Mouse (Mus musculus) intestine, embryonic 15.5 days (tissue): Measurements from ENCODE around the gene Jdp2. TPM values are rescaled to one million over a fixed set of nuclear protein-coding genes. Genes with fewer than 3 reads are reported as not detected.

Experiments used
- ATAC-seq: fragments of 200-750 bp; cut with Nextera tagmentation; 2 replicates; pipeline ENCODE4 v1.8.0; 2017; ENCODE audit warnings: moderate TSS enrichment, moderate library complexity
- H3K27ac ChIP-seq: fragments of 300-500 bp; sonication (generic); 2 replicates; pipeline ENCODE4 v1.5.1; 2015; ENCODE audit warnings: mild to moderate bottlenecking, inconsistent platforms
- H3K27me3 ChIP-seq: fragments of 300-500 bp; sonication (generic); replicated peaks from 2 replicates; pipeline ENCODE4 v1.6.1; 2015; ENCODE audit warnings: inconsistent platforms
- H3K36me3 ChIP-seq: fragments of 300-500 bp; sonication (generic); 2 replicates; pipeline ENCODE4 v1.6.1; 2015; ENCODE audit warnings: inconsistent platforms
- H3K4me1 ChIP-seq: fragments of 300-500 bp; sonication (generic); replicated peaks from 2 replicates; pipeline ENCODE4 v1.6.1; 2015; ENCODE audit warnings: inconsistent platforms
- H3K4me2 ChIP-seq: fragments of 300-500 bp; sonication (generic); replicated peaks from 2 replicates; pipeline ENCODE4 v1.6.1; 2015; ENCODE audit warnings: mild to moderate bottlenecking, inconsistent platforms
- H3K4me3 ChIP-seq: fragments of 300-500 bp; sonication (generic); replicated peaks from 2 replicates; pipeline ENCODE4 v1.5.1; 2015; ENCODE audit warnings: inconsistent platforms
- H3K9ac ChIP-seq: fragments of 300-500 bp; sonication (generic); 2 replicates; pipeline ENCODE4 v1.6.1; 2015; ENCODE audit warnings: inconsistent platforms
- H3K9me3 ChIP-seq: fragments of 300-500 bp; sonication (generic); 2 replicates; pipeline ENCODE4 v1.6.1; 2016; ENCODE audit warnings: inconsistent platforms
- WGBS: fragments of 180-500 bp; shearing (Covaris S2); methylation state at CpG from one replicate; pipeline ENCODE4 v1.1.7; 2015; 5-methylcytosine and 5-hydroxymethylcytosine counted together
- polyA plus RNA-seq: library from polyadenylated mRNA; unstranded; fragments of >200 nt; fragmentation: Nextera tagmentation; extraction: Ambion mirVana; gene quantifications from 2 replicates; pipeline ENCODE4 v1.2.1, GENCODE M21; 2015

Jdp2 gene
- polyA plus RNA-seq, 1 experiment from 2014 or later, result 0.74 TPM

DNA sequence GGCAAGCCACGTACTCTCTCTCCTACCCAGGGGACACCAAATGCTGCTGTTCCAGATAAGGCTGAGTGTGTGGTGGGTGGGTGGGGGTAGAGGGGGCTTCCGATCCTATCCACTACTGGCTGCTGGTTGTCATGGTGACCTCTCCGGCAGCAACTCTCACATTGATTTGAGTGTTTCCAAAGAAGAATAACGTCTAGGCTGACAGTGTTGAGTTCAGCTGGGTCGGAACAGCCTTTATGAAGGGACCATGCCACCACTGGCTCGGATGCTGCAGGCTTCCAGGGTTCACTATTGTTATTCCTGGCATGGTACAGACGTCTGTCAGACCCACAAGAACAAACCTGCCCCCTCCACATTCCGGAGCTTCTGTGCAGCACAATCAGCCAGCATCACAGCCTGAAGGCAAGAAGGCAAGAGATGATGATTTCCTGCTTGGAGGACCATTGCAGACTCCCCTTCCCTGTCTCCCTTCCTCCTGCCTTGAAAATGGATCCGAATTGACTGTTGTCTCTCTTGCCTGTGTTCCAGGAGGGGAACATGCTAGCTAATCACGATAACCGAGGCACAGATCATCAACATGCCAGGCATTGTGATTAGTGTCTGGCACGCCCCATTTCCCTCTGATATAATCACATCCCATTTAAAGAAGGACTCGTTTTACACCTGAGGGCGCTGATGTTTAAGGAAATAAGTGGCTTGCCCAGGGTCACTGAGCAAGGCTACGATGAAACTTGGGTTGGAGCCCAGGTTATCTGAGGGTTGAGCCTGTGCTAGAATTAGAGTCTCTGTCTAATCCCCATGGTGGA lies 17.4 kb upstream of the Jdp2 start:
- Histone ChIP-seq H3K27me3 (no peaks in the 10 kb centered on the region), H3K4me3 (no peak overlapping the region), H3K27ac (no peak overlapping the region), H3K4me2 (no peak overlapping the region), H3K36me3 (no peaks in the 10 kb centered on the region), H3K9me3 (no peaks in the 10 kb centered on the region), H3K4me1 (0 out of 2 replicates have a peak, but pooled peaks cover 3% of the 10 kb centered on the region), H3K9ac (no peak overlapping the region)
- WGBS, result 49% methylated on average over 15 of the region's 15 CpGs
- no peak for ATAC-seq

DNA sequence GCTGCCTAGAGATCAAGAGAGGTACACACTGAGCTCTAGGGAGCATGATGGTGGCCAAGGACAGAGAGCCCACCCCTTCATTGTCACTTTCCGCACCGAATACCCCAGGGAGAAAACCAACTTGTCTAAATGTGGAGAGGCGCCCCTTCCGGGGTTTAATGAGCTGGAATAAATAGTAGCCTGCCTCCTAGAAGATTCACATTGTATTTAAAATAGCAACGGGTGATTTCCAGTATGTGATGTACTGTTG lies 16.8 kb upstream of the Jdp2 start:
- no peaks in the 10 kb centered on the region for H3K9me3 ChIP-seq
- no peaks in the 10 kb centered on the region for H3K27me3 ChIP-seq
- H3K9ac ChIP-seq, result no peak overlapping the region
- H3K36me3 ChIP-seq, result no peaks in the 10 kb centered on the region
- no peak overlapping the region for H3K4me3 ChIP-seq
- ATAC-seq, result no peak
- WGBS, result 90% methylated on average over 5 of the region's 5 CpGs
- H3K4me1 ChIP-seq, result 0 out of 2 replicates have a peak, but pooled peaks cover 3% of the 10 kb centered on the region
- H3K4me2 ChIP-seq, result no peak overlapping the region
- no peak overlapping the region for H3K27ac ChIP-seq

DNA sequence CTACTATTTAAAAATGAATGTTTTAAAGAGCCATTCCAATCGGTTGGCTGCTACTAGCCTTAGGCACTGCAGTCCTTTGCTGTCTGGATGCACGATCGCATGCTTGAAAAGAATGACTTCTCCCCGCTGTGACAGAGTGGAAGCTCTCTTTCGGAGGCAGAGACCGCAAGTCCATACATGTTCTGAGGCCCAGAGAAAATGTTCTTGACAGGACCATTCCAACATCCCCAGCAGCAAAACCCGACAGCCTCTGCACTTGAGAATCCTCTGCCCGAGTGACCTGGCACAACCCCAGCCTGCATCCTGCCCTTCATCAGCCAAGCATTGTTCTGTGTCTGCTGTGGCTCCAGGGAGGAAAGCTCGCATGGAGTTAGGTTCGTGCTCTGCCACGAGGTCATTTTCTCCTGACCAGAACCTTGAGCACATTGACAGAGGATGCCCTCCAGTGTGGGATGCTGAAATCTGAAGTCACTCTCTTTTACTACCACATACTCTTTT lies 13.0 kb upstream of the Jdp2 start:
- Histone ChIP-seq H3K36me3 (no peaks in the 10 kb centered on the region), H3K27ac (no peak overlapping the region), H3K4me1 (peaks cover 10% of the 10 kb centered on the region), H3K9me3 (no peaks in the 10 kb centered on the region), H3K9ac (no peak overlapping the region), H3K27me3 (no peaks in the 10 kb centered on the region), H3K4me2 (no peak overlapping the region), H3K4me3 (no peak overlapping the region)
- ATAC-seq, result no peak
- WGBS, result 73% methylated on average over 11 of the region's 11 CpGs

DNA sequence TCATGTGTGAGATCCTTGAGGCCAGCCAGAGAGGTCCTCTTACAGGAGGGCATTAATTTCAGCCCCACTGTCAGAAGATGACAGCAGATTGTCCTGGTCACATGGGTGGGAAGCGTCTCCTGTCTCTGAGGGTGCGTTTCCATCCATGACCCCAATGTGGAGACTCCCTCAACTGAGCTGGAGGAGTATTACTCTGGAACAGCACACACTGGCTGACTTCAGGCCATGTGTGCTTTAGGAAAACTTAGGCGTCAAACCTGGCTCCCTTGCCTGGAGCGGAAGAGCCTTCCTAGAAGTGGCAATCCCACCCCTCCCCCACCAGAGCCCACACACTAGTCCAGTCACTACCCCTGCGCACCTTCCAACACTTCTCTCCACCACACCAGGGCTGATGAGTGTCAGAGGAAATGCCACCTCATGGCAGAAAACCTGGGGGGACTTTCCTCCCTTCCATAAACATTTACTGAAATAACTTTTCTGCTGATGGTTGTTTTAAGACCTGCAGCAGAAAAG lies 8.9 kb upstream of the Jdp2 start:
- H3K4me3 ChIP-seq, result no peak overlapping the region
- no peak for ATAC-seq
- H3K27ac ChIP-seq, result no peak overlapping the region
- H3K9ac ChIP-seq, result no peak overlapping the region
- H3K4me1 ChIP-seq, result peaks cover 8% of the 10 kb centered on the region
- no peak overlapping the region for H3K4me2 ChIP-seq
- H3K9me3 ChIP-seq, result no peaks in the 10 kb centered on the region
- no peaks in the 10 kb centered on the region for H3K27me3 ChIP-seq
- H3K36me3 ChIP-seq, result no peaks in the 10 kb centered on the region
- WGBS, result 42% methylated on average over 5 of the region's 5 CpGs

DNA sequence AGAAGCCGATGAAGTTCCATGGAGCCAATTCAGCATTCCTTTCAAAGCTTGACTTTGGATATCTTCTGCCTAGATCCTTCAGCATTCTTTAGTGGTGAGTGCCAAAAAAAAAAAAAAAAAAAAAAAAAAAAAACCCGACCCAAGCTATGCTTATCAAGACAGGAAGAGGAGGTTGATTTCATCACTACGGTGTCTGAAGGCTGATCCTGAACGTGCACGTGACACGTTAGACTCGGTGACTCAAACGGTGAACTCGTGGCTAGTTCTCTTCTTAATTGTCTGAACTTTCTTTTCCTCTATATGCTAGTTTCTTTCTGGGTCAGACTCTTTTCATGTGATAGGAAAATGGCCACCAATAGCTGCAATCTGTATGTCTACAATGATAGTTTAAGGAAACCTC lies 5.9 kb upstream of the Jdp2 start:
- Histone ChIP-seq H3K4me1 (peaks cover 11% of the 10 kb centered on the region), H3K4me2 (no peak overlapping the region), H3K27ac (no peak overlapping the region), H3K4me3 (no peak overlapping the region), H3K9ac (no peak overlapping the region), H3K27me3 (no peaks in the 10 kb centered on the region), H3K36me3 (no peaks in the 10 kb centered on the region), H3K9me3 (no peaks in the 10 kb centered on the region)
- 71% methylated on average over 9 of the region's 9 CpGs for WGBS
- ATAC-seq, result no peak

DNA sequence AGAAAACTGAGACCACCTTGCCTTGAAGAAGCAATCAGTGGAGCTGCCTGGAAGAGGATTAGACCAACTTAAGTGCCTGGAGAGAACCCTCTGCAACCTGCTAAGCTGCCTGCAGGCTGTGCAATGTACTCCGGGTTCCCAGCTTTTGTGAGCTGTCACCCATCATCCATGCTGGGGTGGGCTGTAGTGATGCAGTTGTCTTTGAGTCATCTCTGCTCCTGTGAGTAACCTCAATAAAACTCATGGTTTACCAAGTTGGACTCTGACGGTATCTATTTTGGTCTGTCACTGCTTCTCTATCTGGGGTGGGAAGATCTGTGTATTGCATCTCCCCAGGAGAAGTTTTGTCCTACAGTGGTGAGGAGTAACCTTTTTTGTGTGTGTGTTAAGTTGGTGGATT lies 4.4 kb upstream of the Jdp2 start:
- Histone ChIP-seq H3K4me2 (no peak overlapping the region), H3K27ac (no peak overlapping the region), H3K9ac (no peak overlapping the region), H3K27me3 (no peaks in the 10 kb centered on the region), H3K9me3 (no peaks in the 10 kb centered on the region), H3K4me1 (peaks cover 17% of the 10 kb centered on the region), H3K36me3 (no peaks in the 10 kb centered on the region), H3K4me3 (no peak overlapping the region)
- WGBS, result 97% methylated on average over 2 of the region's 2 CpGs
- no peak for ATAC-seq

DNA sequence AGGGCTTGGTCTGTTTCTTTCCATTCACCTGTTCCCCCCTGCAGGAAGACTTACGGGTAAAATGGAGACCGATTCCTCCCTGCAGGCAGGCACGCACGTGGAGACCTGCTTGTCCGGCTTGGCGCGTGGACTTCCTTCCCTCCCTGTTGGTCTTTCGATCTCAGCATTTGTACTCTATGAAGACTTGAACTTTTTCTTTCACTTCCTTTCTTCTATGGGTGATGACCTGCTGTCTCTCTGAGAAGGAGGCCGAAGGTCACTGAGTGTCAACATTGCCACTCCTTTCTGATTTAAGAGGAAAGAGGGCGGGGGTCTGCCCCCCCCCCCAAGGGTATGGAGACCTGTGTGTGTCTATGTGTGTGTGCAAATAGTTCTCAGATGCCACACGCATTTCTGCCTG lies 774 bp upstream of the Jdp2 start:
- H3K9me3 ChIP-seq, result no peaks in the 10 kb centered on the region
- no peaks in the 10 kb centered on the region for H3K27me3 ChIP-seq
- H3K4me2 ChIP-seq, result peak overlapping the region; percentile 96
- 0 out of 2 replicates have a peak, but pooled peaks have one; percentile 23 for ATAC-seq
- peak overlapping the region; percentile 92; the same call in 1 of the 2 replicates for H3K27ac ChIP-seq
- H3K4me3 ChIP-seq, result peak overlapping the region; percentile 84
- WGBS, result 46% methylated on average over 11 of the region's 11 CpGs
- H3K4me1 ChIP-seq, result peaks cover 31% of the 10 kb centered on the region
- H3K9ac ChIP-seq, result peak overlapping the region; percentile 88
- H3K36me3 ChIP-seq, result no peaks in the 10 kb centered on the region

DNA sequence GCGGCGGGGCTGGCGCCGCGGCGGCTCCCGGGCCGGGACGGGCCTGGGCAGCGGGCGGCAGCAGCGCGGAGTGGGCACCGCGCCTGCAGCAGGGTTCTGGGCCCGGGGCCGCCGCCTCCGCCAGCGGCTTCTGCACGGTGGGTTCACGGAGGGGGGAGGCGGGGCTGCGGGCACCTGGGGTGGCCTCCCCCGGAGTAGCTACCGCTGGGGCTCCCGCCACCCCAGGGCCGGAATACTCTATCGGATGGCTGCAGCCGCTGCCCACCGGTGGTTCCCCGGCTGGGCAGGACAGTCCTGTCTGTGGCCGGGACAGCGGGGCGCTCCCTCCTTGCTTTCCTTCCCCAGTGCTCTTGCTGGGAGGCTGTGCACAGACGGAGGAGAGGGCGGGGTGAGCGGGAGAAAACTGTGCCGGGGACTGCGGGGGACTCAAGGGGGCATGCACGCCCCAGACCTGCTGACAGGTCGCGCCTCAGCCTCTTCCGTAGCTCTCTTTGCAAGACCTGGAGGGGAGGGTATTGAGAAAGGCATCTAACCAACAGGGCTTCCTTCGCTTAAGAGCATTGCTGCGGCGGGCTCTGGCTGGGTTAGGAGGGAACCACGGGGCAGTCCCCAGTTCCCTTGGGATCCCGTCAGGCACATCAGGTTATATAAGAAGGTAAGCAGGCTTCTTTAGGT lies 788 bp downstream of the Jdp2 start:
- Histone ChIP-seq H3K4me1 (peaks cover 39% of the 10 kb centered on the region), H3K27ac (peak overlapping the region; percentile 92), H3K9ac (peak overlapping the region; percentile 88), H3K9me3 (no peaks in the 10 kb centered on the region), H3K27me3 (no peaks in the 10 kb centered on the region), H3K4me2 (peak overlapping the region; percentile 96), H3K36me3 (no peaks in the 10 kb centered on the region), H3K4me3 (peak overlapping the region; percentile 84)
- WGBS, result 1% methylated on average over 40 of the region's 49 CpGs
- ATAC-seq, result peak; percentile 64

DNA sequence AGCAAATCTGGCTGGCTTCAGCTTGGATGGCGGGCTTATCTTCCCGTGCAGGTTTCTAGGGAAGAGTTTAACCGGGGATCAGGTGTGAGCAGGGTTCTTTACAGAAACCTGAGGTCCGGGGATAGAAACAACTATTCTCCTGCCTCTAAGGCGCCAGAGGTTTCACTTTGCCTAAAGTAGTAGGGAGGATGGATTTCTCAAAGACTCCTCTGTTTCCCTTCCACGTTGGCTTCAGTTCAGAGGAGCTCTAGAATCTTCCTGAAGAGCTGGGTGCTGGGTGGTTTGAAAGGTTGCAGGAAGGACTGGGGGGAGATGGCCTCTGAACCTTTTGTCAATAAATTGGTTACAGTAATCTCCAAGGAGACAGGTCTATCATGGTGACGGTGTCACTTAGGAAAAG lies 1.8 kb downstream of the Jdp2 start:
- ATAC-seq, result no peak
- H3K4me1 ChIP-seq, result peaks cover 49% of the 10 kb centered on the region

DNA sequence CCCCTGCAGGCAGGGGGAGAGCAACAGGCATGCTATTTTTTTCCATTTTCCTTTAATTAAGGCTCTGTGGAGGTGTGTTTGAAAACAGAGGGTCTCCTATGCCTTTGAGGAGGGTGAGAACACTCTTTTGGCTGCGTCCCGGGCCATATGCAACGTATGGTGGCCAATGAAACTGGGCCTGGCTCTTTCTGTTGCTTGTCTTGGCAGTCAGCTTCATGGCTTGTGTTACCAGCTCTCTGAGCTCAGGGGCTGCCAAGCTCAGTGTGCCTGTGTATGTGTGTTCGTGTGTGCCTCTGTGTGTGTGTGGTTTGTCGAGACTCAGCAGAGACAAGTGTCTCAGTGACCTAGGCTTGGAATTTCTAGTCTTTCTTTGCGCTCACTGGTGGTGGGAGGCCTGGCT lies 2.7 kb downstream of the Jdp2 start:
- Histone ChIP-seq H3K9ac (no peak overlapping the region), H3K4me1 (peaks cover 50% of the 10 kb centered on the region), H3K27me3 (no peaks in the 10 kb centered on the region), H3K4me3 (no peak overlapping the region), H3K27ac (no peak overlapping the region), H3K9me3 (no peaks in the 10 kb centered on the region), H3K36me3 (no peaks in the 10 kb centered on the region), H3K4me2 (peak overlapping the region; percentile 96)
- WGBS, result 85% methylated on average over 6 of the region's 6 CpGs
- no peak for ATAC-seq

More for the DNA sequence above, 1.8 kb downstream of the Jdp2 start:
- H3K27ac ChIP-seq, result no peak overlapping the region
- H3K36me3 ChIP-seq, result no peaks in the 10 kb centered on the region
- peak overlapping the region; percentile 88; the same call in 1 of the 2 replicates for H3K9ac ChIP-seq
- whole genome bisulfite sequencing, result 41% methylated on average over 7 of the region's 7 CpGs
- no peaks in the 10 kb centered on the region for H3K27me3 ChIP-seq
- no peaks in the 10 kb centered on the region for H3K9me3 ChIP-seq
- peak overlapping the region; percentile 84 for H3K4me3 ChIP-seq
- H3K4me2 ChIP-seq, result peak overlapping the region; percentile 96

DNA sequence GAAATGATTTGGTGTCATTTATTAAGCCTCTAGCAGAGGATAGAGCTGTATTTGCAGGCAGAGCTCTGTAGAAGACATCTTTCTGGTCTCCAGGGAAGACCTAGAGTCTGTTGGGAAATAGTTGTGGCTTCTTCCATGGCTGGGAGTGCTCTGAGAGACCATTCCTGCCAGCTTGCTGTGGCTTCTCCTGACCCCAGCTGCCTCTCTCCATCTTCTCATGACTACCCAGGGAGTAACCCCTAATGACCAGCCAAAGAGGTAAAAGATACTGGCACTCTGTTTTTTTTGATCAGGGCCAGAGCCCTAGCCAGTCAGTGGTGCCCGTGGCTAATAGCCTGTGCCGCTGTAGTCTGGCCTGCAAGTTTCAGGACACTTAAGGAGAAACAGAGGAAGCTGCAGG lies 3.3 kb downstream of the Jdp2 start:
- H3K9me3 ChIP-seq, result no peaks in the 10 kb centered on the region
- peaks cover 50% of the 10 kb centered on the region for H3K4me1 ChIP-seq
- H3K9ac ChIP-seq, result no peak overlapping the region
- no peak for ATAC-seq
- H3K4me3 ChIP-seq, result no peak overlapping the region
- H3K27ac ChIP-seq, result no peak overlapping the region
- H3K4me2 ChIP-seq, result 0 out of 2 replicates have a peak overlapping the region, but pooled peaks have one; percentile 12
- 86% methylated on average over 2 of the region's 2 CpGs for WGBS
- H3K36me3 ChIP-seq, result no peaks in the 10 kb centered on the region
- H3K27me3 ChIP-seq, result no peaks in the 10 kb centered on the region

DNA sequence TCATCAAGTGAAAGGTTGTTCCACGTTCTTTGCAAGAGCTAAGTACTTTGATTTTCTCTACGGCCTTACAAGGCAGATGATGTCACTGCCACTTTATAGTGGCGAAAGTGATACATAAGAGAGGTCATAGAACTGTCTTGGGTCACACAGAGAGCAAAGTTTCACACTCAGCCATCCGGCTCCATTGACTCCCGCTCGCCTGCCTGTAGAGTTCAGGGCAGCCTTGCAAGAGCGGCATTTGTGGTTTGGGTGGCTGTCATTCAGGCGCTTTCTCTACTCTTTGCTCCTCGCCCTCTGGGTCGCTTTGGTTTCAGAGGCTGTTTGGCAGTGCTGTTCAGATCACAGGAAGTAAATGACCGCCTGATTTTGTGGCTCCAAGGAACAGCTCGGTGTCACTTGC lies 4.0 kb downstream of the Jdp2 start:
- no peak for ATAC-seq

More for the DNA sequence above, 4.0 kb downstream of the Jdp2 start:
- Histone ChIP-seq H3K9me3 (no peaks in the 10 kb centered on the region), H3K27ac (no peak overlapping the region), H3K9ac (no peak overlapping the region), H3K4me3 (no peak overlapping the region), H3K4me1 (peaks cover 48% of the 10 kb centered on the region), H3K36me3 (no peaks in the 10 kb centered on the region), H3K4me2 (no peak overlapping the region), H3K27me3 (no peaks in the 10 kb centered on the region)
- 85% methylated on average over 12 of the region's 12 CpGs for WGBS
